Mouse (Mus musculus): ENCODE results near the gene Zmpste24. TPM values are rescaled to one million over a fixed set of nuclear protein-coding genes. Genes with fewer than 3 reads are reported as not detected.

Gene Zmpste24
- polyA plus RNA-seq, 1 experiment from 2014 or later = 23.4 TPM

DNA sequence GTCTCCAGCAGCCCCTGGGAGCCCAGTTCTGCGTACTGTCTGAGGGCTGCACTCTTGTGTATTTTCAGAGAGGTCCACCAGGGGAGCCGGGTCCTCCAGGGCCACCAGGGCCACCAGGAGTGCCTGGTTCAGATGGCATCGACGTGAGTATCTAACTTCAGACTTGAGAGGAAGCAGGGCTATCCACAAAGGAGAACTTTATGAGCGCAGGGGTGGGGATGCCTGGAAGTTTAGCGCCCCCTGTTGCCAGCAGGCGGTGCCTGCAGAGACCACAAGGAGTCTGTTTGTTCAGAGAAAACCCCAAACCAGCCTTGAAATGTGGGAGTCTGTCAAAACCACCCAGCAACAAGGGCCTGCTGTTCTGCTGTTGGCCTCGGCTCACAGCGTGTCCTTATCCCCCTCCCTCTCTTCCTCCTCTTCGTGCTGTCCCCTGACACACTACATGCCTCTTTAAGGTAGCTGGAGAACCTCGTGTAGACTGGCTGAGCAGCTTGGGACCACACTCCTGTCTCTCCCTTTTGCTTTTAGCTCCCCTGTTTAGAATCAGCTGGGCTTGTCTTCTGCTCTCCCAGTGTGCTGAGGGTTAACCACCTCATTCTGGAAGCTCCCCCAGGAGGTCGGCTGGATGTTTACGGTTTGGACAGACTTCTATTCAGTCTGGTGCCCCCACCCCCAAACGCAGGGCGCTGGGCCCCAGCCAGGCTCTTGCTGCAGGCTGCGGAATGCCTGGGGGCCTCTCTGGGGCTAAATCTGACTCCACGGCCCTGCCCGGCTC, 57.0 kb downstream of the Zmpste24 start:
- H3K36me3 ChIP-seq (ENCODE audit: control insufficient read depth, insufficient read depth, low read length) = no peaks in the 10 kb centered on the region
- H3K4me1 ChIP-seq (ENCODE audit: control insufficient read depth, insufficient read depth, low read length) = peaks cover 10% of the 10 kb centered on the region; the same call in 1 of the 2 replicates
- no peak overlapping the region for H3K4me3 ChIP-seq (ENCODE audit: low read depth, low read length)
- peak overlapping the region; percentile 18; the same call in 1 of the 2 replicates for H3K4me2 ChIP-seq (ENCODE audit: low read depth, low read length)
- H3K9ac ChIP-seq (replicated peaks; ENCODE audit: low read depth, low read length) = peak overlapping the region; percentile 16; the same call in 1 of the 2 replicates
- 7% methylated on average over 18 of the region's 18 CpGs for WGBS
- no peaks in the 10 kb centered on the region for H3K9me3 ChIP-seq (ENCODE audit: control insufficient read depth, low read length)
- H3K27me3 ChIP-seq (ENCODE audit: control insufficient read depth, insufficient read depth, low read length) = no peaks in the 10 kb centered on the region; the same call in 1 of the 2 replicates
- ATAC-seq (ENCODE audit: low read depth) = peak; percentile 71
- peak overlapping the region; percentile 82 for H3K27ac ChIP-seq (ENCODE audit: low read depth, low read length)

DNA sequence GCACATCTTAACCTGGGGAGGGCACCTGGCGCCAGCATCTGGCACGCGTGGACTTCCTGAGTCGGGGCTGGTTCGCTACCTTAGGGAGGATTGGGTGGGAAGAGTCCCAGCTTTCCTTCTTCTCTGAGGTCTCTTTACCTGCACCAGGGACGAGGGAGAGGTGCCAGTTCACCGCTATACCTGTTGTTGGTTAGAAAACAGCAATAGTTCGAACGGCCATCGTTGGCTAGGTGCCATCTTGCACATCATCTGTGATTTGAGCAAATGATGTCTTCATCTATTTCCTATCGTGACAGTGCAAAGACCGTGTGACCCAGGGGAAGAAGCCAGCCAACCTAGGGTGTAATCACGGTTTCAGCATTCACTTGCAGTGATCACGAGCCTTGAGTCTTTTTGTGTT, 57.7 kb downstream of the Zmpste24 start:
- peaks cover 10% of the 10 kb centered on the region; the same call in 1 of the 2 replicates for H3K4me1 ChIP-seq (ENCODE audit: control insufficient read depth, insufficient read depth, low read length)
- 63% methylated on average over 14 of the region's 14 CpGs for WGBS
- 0 out of 2 replicates have a peak overlapping the region, but pooled peaks have one; percentile 63 for H3K9ac ChIP-seq (replicated peaks; ENCODE audit: low read depth, low read length)
- 0 out of 2 replicates have a peak, but pooled peaks have one; percentile 2 for ATAC-seq (ENCODE audit: low read depth)
- H3K4me3 ChIP-seq (ENCODE audit: low read depth, low read length) = peak overlapping the region; percentile 38
- peak overlapping the region; percentile 63 for H3K4me2 ChIP-seq (ENCODE audit: low read depth, low read length)
- peak overlapping the region; percentile 82; the same call in 1 of the 2 replicates for H3K27ac ChIP-seq (ENCODE audit: low read depth, low read length)
- no peaks in the 10 kb centered on the region for H3K9me3 ChIP-seq (ENCODE audit: control insufficient read depth, low read length)
- no peaks in the 10 kb centered on the region; the same call in 1 of the 2 replicates for H3K27me3 ChIP-seq (ENCODE audit: control insufficient read depth, insufficient read depth, low read length)
- H3K36me3 ChIP-seq (ENCODE audit: control insufficient read depth, insufficient read depth, low read length) = no peaks in the 10 kb centered on the region

- peak within 1 kb of the TSS; percentile 63 for H3K4me2 ChIP-seq (ENCODE audit: low read depth, low read length)
- no peaks in the 10 kb centered on the region for H3K9me3 ChIP-seq (ENCODE audit: control insufficient read depth, low read length)
- peaks cover 10% of the 10 kb centered on the region; the same call in 1 of the 2 replicates for H3K4me1 ChIP-seq (ENCODE audit: control insufficient read depth, insufficient read depth, low read length)
Measured at GRCm38 (mm10) chr4:121039331-121040115, 58.5 kb downstream of the Zmpste24 start, which contains the start of gene Col9a2. TSS of gene Col9a2 (plus strand) at chr4:121039385.

GRCm38 (mm10) chr4:121033006-121033405, 65.0 kb downstream of the Zmpste24 start:
- WGBS = 81% methylated on average over 2 of the region's 2 CpGs
- no peaks in the 10 kb centered on the region for H3K9me3 ChIP-seq (ENCODE audit: control insufficient read depth, low read length)
- no peak overlapping the region for H3K4me3 ChIP-seq (ENCODE audit: low read depth, low read length)
- no peaks in the 10 kb centered on the region for H3K27me3 ChIP-seq (ENCODE audit: control insufficient read depth, insufficient read depth, low read length)
- no peak overlapping the region for H3K27ac ChIP-seq (ENCODE audit: low read depth, low read length)
- no peaks in the 10 kb centered on the region for H3K36me3 ChIP-seq (ENCODE audit: control insufficient read depth, insufficient read depth, low read length)
- H3K9ac ChIP-seq (replicated peaks; ENCODE audit: low read depth, low read length) = no peak overlapping the region
- ATAC-seq (ENCODE audit: low read depth) = no peak
- H3K4me2 ChIP-seq (ENCODE audit: low read depth, low read length) = no peak overlapping the region
- no peaks in the 10 kb centered on the region for H3K4me1 ChIP-seq (ENCODE audit: control insufficient read depth, insufficient read depth, low read length)

More at GRCm38 (mm10) chr4:121039331-121040115, 58.5 kb downstream of the Zmpste24 start, which contains the start of gene Col9a2:
- no peaks in the 10 kb centered on the region; the same call in 1 of the 2 replicates for H3K27me3 ChIP-seq (ENCODE audit: control insufficient read depth, insufficient read depth, low read length)
- 5% methylated on average over 46 of the region's 46 CpGs for WGBS
- H3K27ac ChIP-seq (ENCODE audit: low read depth, low read length) = peak within 1 kb of the TSS; percentile 34; the same call in 1 of the 2 replicates
- ATAC-seq (ENCODE audit: low read depth) = peak; percentile 52
- H3K9ac ChIP-seq (replicated peaks; ENCODE audit: low read depth, low read length) = peak within 1 kb of the TSS; percentile 63
- no peaks in the 10 kb centered on the region for H3K36me3 ChIP-seq (ENCODE audit: control insufficient read depth, insufficient read depth, low read length)
- H3K4me3 ChIP-seq (ENCODE audit: low read depth, low read length) = peak within 1 kb of the TSS; percentile 38

GRCm38 (mm10) chr4:121031440-121031839, 66.6 kb downstream of the Zmpste24 start:
- Histone ChIP-seq H3K9me3 (ENCODE audit: control insufficient read depth, low read length) (no peaks in the 10 kb centered on the region), H3K4me1 (ENCODE audit: control insufficient read depth, insufficient read depth, low read length) (no peaks in the 10 kb centered on the region), H3K4me3 (ENCODE audit: low read depth, low read length) (no peak overlapping the region), H3K27me3 (ENCODE audit: control insufficient read depth, insufficient read depth, low read length) (no peaks in the 10 kb centered on the region), H3K36me3 (ENCODE audit: control insufficient read depth, insufficient read depth, low read length) (no peaks in the 10 kb centered on the region), H3K4me2 (ENCODE audit: low read depth, low read length) (no peak overlapping the region), H3K9ac (replicated peaks; ENCODE audit: low read depth, low read length) (no peak overlapping the region), H3K27ac (ENCODE audit: low read depth, low read length) (no peak overlapping the region)
- 61% methylated on average over 4 of the region's 4 CpGs for WGBS
- ATAC-seq (ENCODE audit: low read depth) = no peak

- H3K36me3 ChIP-seq (ENCODE audit: control insufficient read depth, insufficient read depth, low read length) = no peaks in the 10 kb centered on the region
- 86% methylated on average over 3 of the region's 3 CpGs for WGBS
- no peaks in the 10 kb centered on the region for H3K4me1 ChIP-seq (ENCODE audit: control insufficient read depth, insufficient read depth, low read length)
- H3K9me3 ChIP-seq (ENCODE audit: control insufficient read depth, low read length) = no peaks in the 10 kb centered on the region
- H3K9ac ChIP-seq (replicated peaks; ENCODE audit: low read depth, low read length) = no peak overlapping the region
- no peak for ATAC-seq (ENCODE audit: low read depth)
- no peaks in the 10 kb centered on the region for H3K27me3 ChIP-seq (ENCODE audit: control insufficient read depth, insufficient read depth, low read length)
- no peak overlapping the region for H3K4me2 ChIP-seq (ENCODE audit: low read depth, low read length)
- H3K4me3 ChIP-seq (ENCODE audit: low read depth, low read length) = no peak overlapping the region
- H3K27ac ChIP-seq (ENCODE audit: low read depth, low read length) = no peak overlapping the region
Measured at GRCm38 (mm10) chr4:121029632-121030031, 68.4 kb downstream of the Zmpste24 start.

- Histone ChIP-seq H3K4me1 (ENCODE audit: control insufficient read depth, insufficient read depth, low read length) (no peaks in the 10 kb centered on the region), H3K36me3 (ENCODE audit: control insufficient read depth, insufficient read depth, low read length) (no peaks in the 10 kb centered on the region), H3K4me3 (ENCODE audit: low read depth, low read length) (no peak overlapping the region), H3K9me3 (ENCODE audit: control insufficient read depth, low read length) (no peaks in the 10 kb centered on the region), H3K27me3 (ENCODE audit: control insufficient read depth, insufficient read depth, low read length) (no peaks in the 10 kb centered on the region), H3K9ac (replicated peaks; ENCODE audit: low read depth, low read length) (no peak overlapping the region), H3K4me2 (ENCODE audit: low read depth, low read length) (no peak overlapping the region), H3K27ac (ENCODE audit: low read depth, low read length) (no peak overlapping the region)
- 25% methylated on average over 14 of the region's 14 CpGs for WGBS
- ATAC-seq (ENCODE audit: low read depth) = no peak
Measured at GRCm38 (mm10) chr4:121028659-121029392, 69.2 kb downstream of the Zmpste24 start.

DNA sequence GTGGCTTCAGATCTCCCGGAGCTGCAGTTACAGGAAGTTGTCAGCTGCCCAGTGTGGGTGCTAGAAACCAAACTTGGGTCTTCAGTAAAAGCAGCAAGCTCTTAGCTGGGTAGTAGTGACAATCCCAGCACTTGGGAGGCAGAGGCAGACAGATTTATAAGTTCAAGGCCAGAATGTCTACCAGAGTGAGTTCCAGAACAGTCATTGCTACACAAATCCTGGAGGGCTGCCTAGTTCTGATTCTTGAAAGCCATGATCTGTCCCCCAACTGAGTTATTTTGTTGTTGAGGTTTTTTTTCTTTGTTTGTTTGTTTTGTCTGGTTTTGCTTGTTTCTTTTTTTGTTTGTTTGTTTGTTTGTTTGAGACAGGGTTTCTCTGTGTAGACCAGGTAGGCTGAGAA, 69.9 kb downstream of the Zmpste24 start:
- 93% methylated on average over 1 of the region's 1 CpGs for WGBS
- Histone ChIP-seq H3K27me3 (ENCODE audit: control insufficient read depth, insufficient read depth, low read length) (no peaks in the 10 kb centered on the region), H3K27ac (ENCODE audit: low read depth, low read length) (no peak overlapping the region), H3K9ac (replicated peaks; ENCODE audit: low read depth, low read length) (no peak overlapping the region), H3K4me1 (ENCODE audit: control insufficient read depth, insufficient read depth, low read length) (no peaks in the 10 kb centered on the region), H3K4me3 (ENCODE audit: low read depth, low read length) (no peak overlapping the region), H3K4me2 (ENCODE audit: low read depth, low read length) (no peak overlapping the region), H3K36me3 (ENCODE audit: control insufficient read depth, insufficient read depth, low read length) (no peaks in the 10 kb centered on the region), H3K9me3 (ENCODE audit: control insufficient read depth, low read length) (no peaks in the 10 kb centered on the region)
- ATAC-seq (ENCODE audit: low read depth) = no peak

All from neural tube, embryonic 14.5 days (tissue).